Mouse (Mus musculus) heart, postnatal 4 days (tissue): ENCODE data around the gene Pla1a. TPM values are rescaled to one million over a fixed set of nuclear protein-coding genes. Genes with fewer than 3 reads are reported as not detected.

ENCODE experiments used
- DNase-seq: peaks from one replicate; pipeline ENCODE4 v3.0.0; 2021
- total RNA-seq, 2 experiments: library from RNA; stranded (reverse); gene quantifications; 2 replicates each; pipeline ENCODE4 v1.2.3; 2021

Pla1a gene
- total RNA-seq, 2 experiments from 2014 or later, result 5.8 to 5.9 TPM

GRCm38 (mm10) chr16:38433514-38433913 is 569 bp upstream of the Pla1a start:
- DNase-seq, result no peak

- no peak for DNase-seq
These were observed 1.3 kb downstream of the Pla1a start for GRCm38 (mm10) chr16:38431446-38432185.

- DNase-seq, result no peak
These were observed 7.1 kb downstream of the Pla1a start for GRCm38 (mm10) chr16:38425799-38426198.

- DNase-seq, result no peak
These were observed 7.6 kb downstream of the Pla1a start for GRCm38 (mm10) chr16:38425374-38425773.

GRCm38 (mm10) chr16:38414953-38415352 is 18.0 kb downstream of the Pla1a start:
- DNase-seq, result no peak

- no peak for DNase-seq
These were observed 24.5 kb downstream of the Pla1a start for GRCm38 (mm10) chr16:38408416-38408815.

GRCm38 (mm10) chr16:38407584-38407983 is 25.4 kb downstream of the Pla1a start:
- DNase-seq, result no peak

GRCm38 (mm10) chr16:38406708-38407107 is 26.2 kb downstream of the Pla1a start:
- DNase-seq, result no peak

- no peak for DNase-seq
These were observed 26.7 kb downstream of the Pla1a start for GRCm38 (mm10) chr16:38406293-38406692.

- no peak for DNase-seq
These were observed 29.3 kb downstream of the Pla1a start for GRCm38 (mm10) chr16:38403639-38404038.

- no peak for DNase-seq
These were observed 31.5 kb downstream of the Pla1a start for GRCm38 (mm10) chr16:38401468-38401867.

- no peak for DNase-seq
These were observed 32.5 kb downstream of the Pla1a start for GRCm38 (mm10) chr16:38400311-38400960.

- DNase-seq, result peak; percentile 56
These were observed 33.3 kb downstream of the Pla1a start for GRCm38 (mm10) chr16:38399531-38400231.

GRCm38 (mm10) chr16:38399076-38399475 is 33.9 kb downstream of the Pla1a start:
- no peak for DNase-seq

- no peak for DNase-seq
These were observed 34.7 kb downstream of the Pla1a start for GRCm38 (mm10) chr16:38398266-38398665.

- peak; percentile 81 for DNase-seq
These were observed 36.8 kb downstream of the Pla1a start for GRCm38 (mm10) chr16:38396155-38396554.

- no peak for DNase-seq
These were observed 37.8 kb downstream of the Pla1a start for GRCm38 (mm10) chr16:38395060-38395730.

GRCm38 (mm10) chr16:38394191-38394618 is 38.7 kb downstream of the Pla1a start:
- no peak for DNase-seq

GRCm38 (mm10) chr16:38392126-38392894 is 40.6 kb downstream of the Pla1a start:
- peak; percentile 79 for DNase-seq

- DNase-seq, result no peak
These were observed 42.6 kb downstream of the Pla1a start for GRCm38 (mm10) chr16:38390322-38390721.

- no peak for DNase-seq
These were observed 43.6 kb downstream of the Pla1a start for GRCm38 (mm10) chr16:38389284-38389893.

- DNase-seq, result no peak
These were observed 44.2 kb downstream of the Pla1a start for GRCm38 (mm10) chr16:38388757-38389156.
